Mouse (Mus musculus): ENCODE results near the gene Des.

- TF ChIP-seq GATA1 (IDR thresholded peaks at IDR 0.05; ENCODE audit: borderline replicate concordance, low read length) = no peak
- no peak for TF ChIP-seq FLI1 (IDR thresholded peaks at IDR 0.05; ENCODE audit: low read length)
Measured at GRCm38 (mm10) chr1:75387929-75388897, 28.1 kb downstream of the Des start.

Measured in megakaryocyte, embryonic 14.5 days (primary cell).